Comparison of ENCODE assay signal across 23 mouse cellular contexts in genomic region chr13:101746012-101746595, GRCm38 (mm10). TPM values are rescaled to one million over a fixed set of nuclear protein-coding genes. Genes with fewer than 3 reads are reported as not detected.
DNase-seq lines count a peak whose midpoint lies in the region; ATAC-seq and TF ChIP-seq lines count a peak whose summit lies in the region.
"Had no signal": no experiment of that assay in that cellular context is flagged by ENCODE, and none has a peak within 500 bp of the region (broad histone marks: within the 10 kb centered on the region; RNA-seq: fewer than 3 reads in every experiment).

No protein-coding gene starts in this region.

- no peaks in the 10 kb centered on the region for H3K9me3 ChIP-seq in heart, embryonic 15.5 days (replicated peaks)
- H3K9me3 ChIP-seq in heart, embryonic 10.5 days: no peaks in the 10 kb centered on the region
- H3K9me3 ChIP-seq in liver, postnatal 0 days (ENCODE audit: low read length): no peaks in the 10 kb centered on the region
- H3K9me3 ChIP-seq in liver, embryonic 11.5 days (ENCODE audit: control insufficient read depth, low read length): no peaks in the 10 kb centered on the region
- H3K9me3 ChIP-seq in embryonic facial prominence, embryonic 15.5 days (replicated peaks): no peaks in the 10 kb centered on the region
- no peaks in the 10 kb centered on the region for H3K9me3 ChIP-seq in stomach, embryonic 15.5 days
- H3K9me3 ChIP-seq: forebrain, embryonic 13.5 days; midbrain, embryonic 10.5 days had no signal

- no peak for TF ChIP-seq CTCF in liver, postnatal 0 days (IDR thresholded peaks at IDR 0.05; ENCODE audit: low read depth)

- 81% methylated on average over 8 of the region's 8 CpGs for WGBS in heart, embryonic 15.5 days
- WGBS in heart, embryonic 10.5 days: 83% methylated on average over 8 of the region's 8 CpGs
- WGBS in liver, postnatal 0 days (ENCODE audit: insufficient replicate concordance): 62% methylated on average over 8 of the region's 8 CpGs
- WGBS in liver, embryonic 11.5 days: 83% methylated on average over 8 of the region's 8 CpGs
- 62% methylated on average over 8 of the region's 8 CpGs for WGBS in embryonic facial prominence, embryonic 15.5 days
- WGBS in stomach, embryonic 15.5 days: 53% methylated on average over 8 of the region's 8 CpGs

- H3K9ac ChIP-seq in heart, embryonic 15.5 days: no peak overlapping the region
- H3K9ac ChIP-seq in liver, postnatal 0 days (replicated peaks): no peak overlapping the region
- no peak overlapping the region for H3K9ac ChIP-seq in liver, embryonic 11.5 days (ENCODE audit: low read depth, low read length)
- H3K9ac ChIP-seq in embryonic facial prominence, embryonic 15.5 days: no peak overlapping the region
- H3K9ac ChIP-seq in stomach, embryonic 15.5 days: no peak overlapping the region
- H3K9ac ChIP-seq: forebrain, embryonic 13.5 days; hindbrain, embryonic 14.5 days had no signal

- H3K27me3 ChIP-seq in heart, embryonic 15.5 days: no peaks in the 10 kb centered on the region
- H3K27me3 ChIP-seq in heart, embryonic 10.5 days (ENCODE audit: insufficient read depth, poor library complexity, severe bottlenecking): no peaks in the 10 kb centered on the region
- no peaks in the 10 kb centered on the region for H3K27me3 ChIP-seq in liver, postnatal 0 days (ENCODE audit: insufficient read depth, low read length)
- H3K27me3 ChIP-seq in liver, embryonic 11.5 days (replicated peaks; ENCODE audit: control insufficient read depth, insufficient read depth, low read length): no peaks in the 10 kb centered on the region
- H3K27me3 ChIP-seq in embryonic facial prominence, embryonic 15.5 days: no peaks in the 10 kb centered on the region
- no peaks in the 10 kb centered on the region for H3K27me3 ChIP-seq in stomach, embryonic 15.5 days (replicated peaks)
- H3K27me3 ChIP-seq: forebrain, embryonic 13.5 days had no signal

- no peak for ATAC-seq in heart, embryonic 15.5 days (replicated peaks; ENCODE audit: insufficient number of reproducible peaks, insufficient read depth, low FRiP score, low read depth)
- ATAC-seq in liver, postnatal 0 days: no peak
- no peak for ATAC-seq in liver, embryonic 11.5 days (replicated peaks; ENCODE audit: low FRiP score)
- peak; percentile 39; the same call in 1 of the 2 replicates for ATAC-seq in embryonic facial prominence, embryonic 15.5 days (ENCODE audit: insufficient number of reproducible peaks, low FRiP score, low TSS enrichment, low read depth)
- peak; percentile 19; the same call in 1 of the 2 replicates for ATAC-seq in stomach, embryonic 15.5 days (ENCODE audit: insufficient read depth, low FRiP score, low read depth)
- ATAC-seq: CD4-positive, CD25-positive, alpha-beta regulatory T cell, adult 4 months; forebrain, embryonic 13.5 days; midbrain, embryonic 16.5 days had no signal

- TF ChIP-seq EP300 in liver, postnatal 0 days (IDR thresholded peaks at IDR 0.05; ENCODE audit: low read depth): no peak

- H3K4me3 ChIP-seq in heart, embryonic 15.5 days: no peak overlapping the region
- H3K4me3 ChIP-seq in heart, embryonic 10.5 days: no peak overlapping the region
- H3K4me3 ChIP-seq in liver, postnatal 0 days (ENCODE audit: low read depth, low read length): no peak overlapping the region
- H3K4me3 ChIP-seq in liver, embryonic 11.5 days (ENCODE audit: low read depth, low read length): no peak overlapping the region
- H3K4me3 ChIP-seq in embryonic facial prominence, embryonic 15.5 days (replicated peaks): no peak overlapping the region
- H3K4me3 ChIP-seq in stomach, embryonic 15.5 days (replicated peaks): no peak overlapping the region
- H3K4me3 ChIP-seq: forebrain, embryonic 13.5 days; midbrain, embryonic 10.5 days had no signal

- DNase-seq in heart, embryonic 10.5 days (ENCODE audit: low spot score): no peak
- DNase-seq in liver, postnatal 0 days: no peak
- no peak for DNase-seq in liver, embryonic 11.5 days (ENCODE audit: low spot score)
- no peak for DNase-seq in spleen, postnatal 4 days (ENCODE audit: low spot score in 2 of 2)
- DNase-seq: adrenal gland, postnatal 36 days; cerebellum, adult 18-20 months; cerebellum, postnatal 10 days; gastrocnemius, postnatal 10 days; heart, postnatal 4 days; kidney, adult 9 months; kidney, postnatal 10 days; layer of hippocampus, adult 9-11 months; liver; lung, adult 2 months; right cerebral cortex, postnatal 25 days had no signal

- H3K36me3 ChIP-seq in heart, embryonic 15.5 days: no peaks in the 10 kb centered on the region; the same call in 1 of the 2 replicates
- H3K36me3 ChIP-seq in heart, embryonic 10.5 days: no peaks in the 10 kb centered on the region
- H3K36me3 ChIP-seq in liver, postnatal 0 days (replicated peaks; ENCODE audit: insufficient read depth, low read length): no peaks in the 10 kb centered on the region; the same call in 1 of the 2 replicates
- no peaks in the 10 kb centered on the region for H3K36me3 ChIP-seq in liver, embryonic 11.5 days (ENCODE audit: control insufficient read depth, insufficient read depth, low read length)
- no peaks in the 10 kb centered on the region for H3K36me3 ChIP-seq in embryonic facial prominence, embryonic 15.5 days
- no peaks in the 10 kb centered on the region for H3K36me3 ChIP-seq in stomach, embryonic 15.5 days
- H3K36me3 ChIP-seq: midbrain, embryonic 10.5 days had no signal

- H3K27ac ChIP-seq in heart, embryonic 15.5 days: 0 out of 2 replicates have a peak overlapping the region, but pooled peaks have one; percentile 34
- no peak overlapping the region for H3K27ac ChIP-seq in heart, embryonic 10.5 days
- 0 out of 2 replicates have a peak overlapping the region, but pooled peaks have one; percentile 1 for H3K27ac ChIP-seq in liver, postnatal 0 days (ENCODE audit: low read depth)
- no peak overlapping the region for H3K27ac ChIP-seq in liver, embryonic 11.5 days (ENCODE audit: low read depth, low read length)
- no peak overlapping the region for H3K27ac ChIP-seq in embryonic facial prominence, embryonic 15.5 days (replicated peaks)
- no peak overlapping the region for H3K27ac ChIP-seq in stomach, embryonic 15.5 days
- H3K27ac ChIP-seq: forebrain, embryonic 13.5 days; hindbrain, embryonic 14.5 days; midbrain, embryonic 10.5 days had no signal

- H3K4me1 ChIP-seq in heart, embryonic 15.5 days (replicated peaks): peaks cover 21% of the 10 kb centered on the region
- H3K4me1 ChIP-seq in heart, embryonic 10.5 days: peaks cover 10% of the 10 kb centered on the region; the same call in 1 of the 2 replicates
- H3K4me1 ChIP-seq in liver, postnatal 0 days (ENCODE audit: insufficient read depth): peaks cover 32% of the 10 kb centered on the region
- peaks cover 21% of the 10 kb centered on the region for H3K4me1 ChIP-seq in liver, embryonic 11.5 days (replicated peaks; ENCODE audit: control insufficient read depth, insufficient read depth, low read length)
- H3K4me1 ChIP-seq in embryonic facial prominence, embryonic 15.5 days: peaks cover 9% of the 10 kb centered on the region
- H3K4me1 ChIP-seq in stomach, embryonic 15.5 days: peaks cover 23% of the 10 kb centered on the region
- H3K4me1 ChIP-seq: forebrain, embryonic 13.5 days had no signal

- H3K4me2 ChIP-seq in heart, embryonic 15.5 days: no peak overlapping the region
- no peak overlapping the region for H3K4me2 ChIP-seq in liver, postnatal 0 days (ENCODE audit: low read depth, low read length)
- no peak overlapping the region for H3K4me2 ChIP-seq in liver, embryonic 11.5 days
- H3K4me2 ChIP-seq in embryonic facial prominence, embryonic 15.5 days (replicated peaks): no peak overlapping the region
- no peak overlapping the region for H3K4me2 ChIP-seq in stomach, embryonic 15.5 days
- H3K4me2 ChIP-seq: forebrain, embryonic 13.5 days; hindbrain, embryonic 14.5 days had no signal

RNA-seq across cellular contexts. Expression of gene Pik3r1, which starts 21.9 kb away (rescaled TPM):
- 20.2 and 23.8 TPM in 2 replicates for polyA plus RNA-seq in heart, embryonic 15.5 days (2015; fragmentation: Nextera tagmentation; extraction: Ambion mirVana)
- polyA plus RNA-seq in heart, embryonic 10.5 days (2016; fragmentation: Nextera tagmentation; extraction: Ambion mirVana): 13.6 and 14.4 TPM in 2 replicates
- 18.0 and 18.5 TPM in 2 replicates for polyA plus RNA-seq in liver, postnatal 0 days (2015; fragmentation: Nextera tagmentation; extraction: Ambion mirVana)
- 18.7 and 21.5 TPM in 2 replicates for polyA plus RNA-seq in liver, embryonic 11.5 days (2014; fragmentation: Nextera tagmentation; extraction: Ambion mirVana)
- 44.7 and 46.0 TPM in 2 replicates for polyA plus RNA-seq in embryonic facial prominence, embryonic 15.5 days (2015; fragmentation: Nextera tagmentation; extraction: Ambion mirVana)
- 49.6 and 55.0 TPM in 2 replicates for polyA plus RNA-seq in stomach, embryonic 15.5 days (2015; fragmentation: Nextera tagmentation; extraction: Ambion mirVana)

Comparison
In these comparisons a context has a peak if more than half of its experiments do, and no peak if none do; other contexts are left out.
1. H3K27ac ChIP-seq: peak in heart, embryonic 15.5 days (single experiment) and liver, postnatal 0 days (single experiment); none in heart, embryonic 10.5 days (single experiment), liver, embryonic 11.5 days (single experiment), embryonic facial prominence, embryonic 15.5 days (single experiment) and stomach, embryonic 15.5 days (single experiment).
2. ATAC-seq: peak in embryonic facial prominence, embryonic 15.5 days (single experiment) and stomach, embryonic 15.5 days (single experiment); none in heart, embryonic 15.5 days (single experiment), liver, postnatal 0 days (single experiment) and liver, embryonic 11.5 days (single experiment).